Mouse (Mus musculus) kidney, postnatal 10 days (tissue): ENCODE results near the gene Mpz.
A peak's percentile ranks its signal among the peaks of the same experiment; 100 is the strongest.

Experiments
- DNase-seq: peaks from one replicate; pipeline ENCODE4 v3.0.0; 2021; ENCODE audit warnings: mixed read lengths

Mpz gene

GRCm38 (mm10) chr1:171189476-171190114 lies 39.1 kb downstream of the Mpz start:
- no peak for DNase-seq

- DNase-seq, result no peak
Observed at GRCm38 (mm10) chr1:171190832-171191231, 40.3 kb downstream of the Mpz start.

- DNase-seq, result no peak
Observed at GRCm38 (mm10) chr1:171192283-171192682, 41.8 kb downstream of the Mpz start.

GRCm38 (mm10) chr1:171193093-171193840 lies 42.8 kb downstream of the Mpz start:
- DNase-seq, result peak; percentile 25

GRCm38 (mm10) chr1:171193911-171194830 lies 43.7 kb downstream of the Mpz start:
- DNase-seq, result no peak

- DNase-seq, result no peak
Observed at GRCm38 (mm10) chr1:171195046-171195822, 44.7 kb downstream of the Mpz start.

GRCm38 (mm10) chr1:171195887-171196397 lies 45.4 kb downstream of the Mpz start, which contains the start of gene Pcp4l1:
Pcp4l1 (minus strand) TSS chr1:171196268.
- DNase-seq, result peak; percentile 68

- DNase-seq, result no peak
Observed at GRCm38 (mm10) chr1:171199532-171199931, 49.0 kb downstream of the Mpz start.

GRCm38 (mm10) chr1:171200769-171201168 lies 50.3 kb downstream of the Mpz start:
- no peak for DNase-seq

GRCm38 (mm10) chr1:171203471-171204248 lies 53.1 kb downstream of the Mpz start:
- no peak for DNase-seq

GRCm38 (mm10) chr1:171204249-171204644 lies 53.7 kb downstream of the Mpz start:
- no peak for DNase-seq

GRCm38 (mm10) chr1:171205704-171206493 lies 55.4 kb downstream of the Mpz start:
- DNase-seq, result no peak

GRCm38 (mm10) chr1:171209409-171209808 lies 58.9 kb downstream of the Mpz start:
- no peak for DNase-seq
